23 mouse cellular contexts compared by ENCODE assay signal in genomic region chr10:83942101-83942500, GRCm38 (mm10).
DNase-seq lines count a peak whose midpoint lies in the region; ATAC-seq lines count a peak whose summit lies in the region.
"Had no signal": no experiment of that assay in that cellular context is flagged by ENCODE, and none has a peak within 500 bp of the region (broad histone marks: within the 10 kb centered on the region; RNA-seq: fewer than 3 reads in every experiment).

No protein-coding gene starts in this region.

- WGBS in embryonic facial prominence, embryonic 10.5 days: 47% methylated on average over 3 of the region's 3 CpGs
- 16% methylated on average over 3 of the region's 3 CpGs for WGBS in limb, embryonic 11.5 days

- H3K27me3 ChIP-seq in embryonic facial prominence, embryonic 10.5 days (replicated peaks; ENCODE audit: low read depth, poor library complexity, severe bottlenecking): no peaks in the 10 kb centered on the region
- no peaks in the 10 kb centered on the region for H3K27me3 ChIP-seq in limb, embryonic 11.5 days (ENCODE audit: control insufficient read depth, insufficient read depth, low read length)
- H3K27me3 ChIP-seq: CH12.LX; heart, embryonic 13.5 days; limb, embryonic 15.5 days; liver, embryonic 15.5 days; midbrain, embryonic 13.5 days; neural tube, embryonic 12.5 days had no signal

- no peaks in the 10 kb centered on the region for H3K9me3 ChIP-seq in embryonic facial prominence, embryonic 10.5 days
- no peaks in the 10 kb centered on the region for H3K9me3 ChIP-seq in limb, embryonic 11.5 days (ENCODE audit: control insufficient read depth, low read length)
- H3K9me3 ChIP-seq: heart, embryonic 13.5 days; hindbrain, embryonic 10.5 days; limb, embryonic 15.5 days; liver, embryonic 15.5 days; midbrain, embryonic 13.5 days; neural tube, embryonic 12.5 days had no signal

- H3K4me2 ChIP-seq in limb, embryonic 11.5 days (ENCODE audit: low read depth, severe bottlenecking): no peak overlapping the region
- H3K4me2 ChIP-seq: heart, embryonic 13.5 days; limb, embryonic 15.5 days; liver, embryonic 15.5 days; midbrain, embryonic 13.5 days; neural tube, embryonic 12.5 days had no signal

- no peak overlapping the region for H3K9ac ChIP-seq in limb, embryonic 11.5 days (ENCODE audit: low read length)
- H3K9ac ChIP-seq: forebrain, postnatal 0 days; heart, embryonic 13.5 days; limb, embryonic 15.5 days; liver, embryonic 15.5 days; midbrain, embryonic 13.5 days; neural tube, embryonic 12.5 days had no signal

- peak; percentile 17 for DNase-seq in gastrocnemius, postnatal 25 days
- DNase-seq in gastrocnemius, postnatal 10 days: no peak
- peak; percentile 62 for DNase-seq in MN1 (ENCODE audit: low spot score)
- DNase-seq in embryonic facial prominence, embryonic 10.5 days (ENCODE audit: low spot score): peak; percentile 53
- peak; percentile 26 for DNase-seq in limb, embryonic 11.5 days (ENCODE audit: low spot score)
- DNase-seq in kidney, postnatal 10 days: no peak
- no peak for DNase-seq in lung, adult 18-20 months
- DNase-seq: adrenal gland, postnatal 36 days; cerebellum, adult 11-12 months; cerebellum, postnatal 25 days; forebrain, postnatal 0 days; kidney, adult 2 months; layer of hippocampus, adult 9-11 months; right cerebral cortex, adult 18-20 months; thymus, postnatal 14 days had no signal

- no peaks in the 10 kb centered on the region for H3K36me3 ChIP-seq in embryonic facial prominence, embryonic 10.5 days (replicated peaks)
- H3K36me3 ChIP-seq in limb, embryonic 11.5 days (ENCODE audit: control insufficient read depth, insufficient read depth, low read length): no peaks in the 10 kb centered on the region
- H3K36me3 ChIP-seq: heart, embryonic 13.5 days; hindbrain, embryonic 10.5 days; limb, embryonic 15.5 days; liver, embryonic 15.5 days; midbrain, embryonic 13.5 days; neural tube, embryonic 12.5 days had no signal

- H3K27ac ChIP-seq in embryonic facial prominence, embryonic 10.5 days (replicated peaks): no peak overlapping the region
- H3K27ac ChIP-seq in limb, embryonic 11.5 days (replicated peaks; ENCODE audit: low read depth, low read length): no peak overlapping the region
- H3K27ac ChIP-seq: heart, embryonic 13.5 days; hindbrain, embryonic 10.5 days; limb, embryonic 15.5 days; liver, embryonic 15.5 days; midbrain, embryonic 13.5 days; neural tube, embryonic 12.5 days had no signal

- ATAC-seq in limb, embryonic 11.5 days (ENCODE audit: insufficient number of reproducible peaks, low FRiP score, low TSS enrichment, low read depth): no peak
- ATAC-seq: forebrain, postnatal 0 days; lung, postnatal 0 days; midbrain, embryonic 13.5 days had no signal

- H3K4me3 ChIP-seq in embryonic facial prominence, embryonic 10.5 days: no peak overlapping the region
- no peak overlapping the region for H3K4me3 ChIP-seq in limb, embryonic 11.5 days (ENCODE audit: low read depth, low read length)
- H3K4me3 ChIP-seq: heart, embryonic 13.5 days; hindbrain, embryonic 10.5 days; limb, embryonic 15.5 days; liver, embryonic 15.5 days; midbrain, embryonic 13.5 days; neural tube, embryonic 12.5 days had no signal

- peaks cover 17% of the 10 kb centered on the region for H3K4me1 ChIP-seq in embryonic facial prominence, embryonic 10.5 days
- no peaks in the 10 kb centered on the region; the same call in 1 of the 2 replicates for H3K4me1 ChIP-seq in limb, embryonic 11.5 days (ENCODE audit: control insufficient read depth, insufficient read depth, low read length)
- H3K4me1 ChIP-seq: midbrain, embryonic 13.5 days; neural tube, embryonic 12.5 days had no signal

Comparison
In these comparisons a context has a peak if more than half of its experiments do, and no peak if none do; other contexts are left out.
1. DNase-seq: peak in gastrocnemius, postnatal 25 days (single experiment), MN1 (single experiment), embryonic facial prominence, embryonic 10.5 days (single experiment) and limb, embryonic 11.5 days (single experiment); none in gastrocnemius, postnatal 10 days (single experiment), kidney, postnatal 10 days (single experiment) and lung, adult 18-20 months (0 of 2).